Mouse (Mus musculus) embryonic fibroblast, embryonic 13.5 days (primary cell): ENCODE results near the gene Calm3. TPM values are rescaled to one million over a fixed set of nuclear protein-coding genes. Genes with fewer than 3 reads are reported as not detected.

Source experiments
- H3K27ac ChIP-seq: 2 replicates; pipeline ENCODE4 v1.5.1; 2012; ENCODE audit warnings: low read length, control low read depth, inconsistent platforms; ENCODE audit not compliant: insufficient read depth
- H3K4me1 ChIP-seq: 2 replicates; pipeline ENCODE4 v1.6.1; 2011; ENCODE audit warnings: low read length; ENCODE audit not compliant: control insufficient read depth, insufficient read depth
- H3K4me3 ChIP-seq: 2 replicates; pipeline ENCODE4 v1.5.1; 2011; ENCODE audit warnings: mild to moderate bottlenecking, control low read depth, low read length; ENCODE audit not compliant: insufficient read depth
- CTCF ChIP-seq: IDR thresholded peaks from 2 replicates; pipeline ENCODE4 v1.5.1; 2011; ENCODE audit warnings: mild to moderate bottlenecking, control low read depth, low read length, moderate library complexity, borderline replicate concordance; ENCODE audit not compliant: insufficient read depth
- POLR2A ChIP-seq: IDR thresholded peaks from 2 replicates; pipeline ENCODE4 v1.6.1; 2011; ENCODE audit warnings: low read depth, mild to moderate bottlenecking, control low read depth, low read length, moderate library complexity
- polyA plus RNA-seq: library from polyadenylated mRNA; stranded (reverse); fragments of >200 nt; gene quantifications from 2 replicates; pipeline ENCODE4 v1.2.4, GENCODE M21; 2011; ENCODE audit warnings: low read depth; ENCODE audit not compliant: missing spikeins, insufficient read length

Calm3 gene
- polyA plus RNA-seq, 1 experiment, result 588 TPM

DNA sequence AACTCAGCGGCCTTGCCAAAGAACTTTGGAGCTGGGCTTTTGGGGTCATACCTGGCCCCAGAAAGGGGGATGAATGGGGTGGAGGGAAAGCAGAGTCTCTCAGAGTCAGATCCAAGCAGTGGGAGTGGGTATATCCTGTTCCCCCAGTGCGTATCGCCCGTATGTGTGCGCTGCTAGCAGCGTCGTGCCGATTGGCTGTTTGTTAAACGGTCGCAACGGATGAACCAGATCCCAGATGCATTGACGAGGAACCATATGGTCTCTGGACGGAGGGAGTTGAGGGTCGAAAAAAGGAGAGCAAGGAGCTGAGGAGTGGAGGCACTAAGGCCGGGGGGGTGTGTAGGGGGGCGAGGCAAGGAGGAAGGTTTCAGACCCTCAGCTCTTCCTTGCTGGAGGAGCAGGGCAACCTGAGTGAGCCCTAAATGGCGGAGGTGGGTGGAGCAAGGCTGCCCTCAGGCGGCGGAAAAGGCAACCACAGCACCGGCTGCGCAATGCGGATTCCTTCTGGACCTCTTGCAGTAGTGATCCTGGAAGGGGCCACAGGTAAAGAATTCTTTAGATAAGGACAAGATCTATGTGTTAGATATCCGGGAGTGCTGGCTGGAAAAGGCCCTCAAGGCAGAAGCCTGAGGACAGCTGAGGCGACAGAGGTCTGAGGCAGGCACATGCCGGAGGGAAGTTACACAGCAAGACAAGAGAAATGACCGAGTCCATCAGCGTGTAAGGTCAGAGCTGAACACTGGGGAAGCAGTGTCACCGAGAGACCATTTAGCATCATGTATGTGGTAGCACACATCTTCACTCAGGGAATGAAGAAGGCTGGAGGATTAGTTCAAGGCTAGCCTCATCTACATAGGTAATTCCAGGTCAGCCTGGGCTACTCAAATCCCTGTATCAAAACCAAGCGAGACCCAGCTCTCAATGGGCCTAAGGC is 26.3 kb upstream of the Calm3 start:
- peak overlapping the region; percentile 11; the same call in 1 of the 2 replicates for H3K4me3 ChIP-seq
- H3K4me1 ChIP-seq, result no peaks in the 10 kb centered on the region; the same call in 1 of the 2 replicates
- TF ChIP-seq CTCF (peak; percentile 96), POLR2A (no peak)
- H3K27ac ChIP-seq, result no peak overlapping the region

DNA sequence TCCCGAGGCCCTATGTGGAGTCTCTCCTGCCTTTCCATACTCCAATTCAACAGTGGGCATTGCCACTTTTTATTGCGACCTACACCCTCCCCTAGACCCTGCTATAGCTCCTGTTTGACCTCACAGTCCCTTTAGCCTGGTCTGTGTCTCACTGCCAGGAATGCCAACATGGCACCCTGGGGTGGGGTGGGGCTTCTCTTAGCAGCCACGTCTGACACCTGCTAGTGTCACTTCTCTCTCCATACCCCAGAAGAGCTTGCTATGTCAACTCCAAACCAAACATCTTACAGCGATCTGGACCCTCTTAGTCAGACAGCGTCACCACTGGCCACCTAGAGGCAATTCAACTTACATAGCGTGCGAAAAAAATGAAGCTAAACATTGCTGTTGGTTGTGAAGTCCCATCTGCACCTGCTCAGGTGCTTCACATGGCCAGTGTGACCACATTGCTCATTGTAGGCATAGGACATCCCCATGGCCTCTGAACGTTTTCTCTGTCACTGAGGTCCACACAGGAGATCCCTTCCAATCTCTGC is 25.1 kb upstream of the Calm3 start:
- Histone ChIP-seq H3K27ac (no peak overlapping the region), H3K4me1 (no peaks in the 10 kb centered on the region; the same call in 1 of the 2 replicates), H3K4me3 (no peak overlapping the region)
- TF ChIP-seq POLR2A, result no peak
- TF ChIP-seq CTCF, result no peak

DNA sequence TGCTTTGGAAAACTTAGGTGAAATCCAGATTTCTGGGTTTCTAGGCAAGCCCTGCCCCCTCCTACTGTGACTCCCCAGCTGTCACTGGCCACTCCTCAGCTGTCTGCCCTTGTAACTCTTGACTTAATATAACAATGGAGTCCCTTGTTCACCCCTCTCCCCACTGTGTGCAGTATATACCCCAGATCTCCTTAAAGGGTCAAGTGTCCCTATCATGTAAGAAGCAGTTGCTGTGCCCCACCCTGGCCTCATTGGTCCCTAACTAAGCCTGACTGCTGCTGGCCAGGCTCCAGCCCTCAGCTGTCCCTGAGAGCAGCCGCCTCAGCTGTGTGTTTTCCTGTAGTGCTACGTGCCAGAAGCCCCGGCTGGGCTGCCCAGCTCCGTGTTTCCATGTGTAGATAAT is 24.0 kb upstream of the Calm3 start:
- Histone ChIP-seq H3K4me1 (no peaks in the 10 kb centered on the region; the same call in 1 of the 2 replicates), H3K4me3 (no peak overlapping the region), H3K27ac (no peak overlapping the region)
- TF ChIP-seq POLR2A (no peak), CTCF (no peak)

DNA sequence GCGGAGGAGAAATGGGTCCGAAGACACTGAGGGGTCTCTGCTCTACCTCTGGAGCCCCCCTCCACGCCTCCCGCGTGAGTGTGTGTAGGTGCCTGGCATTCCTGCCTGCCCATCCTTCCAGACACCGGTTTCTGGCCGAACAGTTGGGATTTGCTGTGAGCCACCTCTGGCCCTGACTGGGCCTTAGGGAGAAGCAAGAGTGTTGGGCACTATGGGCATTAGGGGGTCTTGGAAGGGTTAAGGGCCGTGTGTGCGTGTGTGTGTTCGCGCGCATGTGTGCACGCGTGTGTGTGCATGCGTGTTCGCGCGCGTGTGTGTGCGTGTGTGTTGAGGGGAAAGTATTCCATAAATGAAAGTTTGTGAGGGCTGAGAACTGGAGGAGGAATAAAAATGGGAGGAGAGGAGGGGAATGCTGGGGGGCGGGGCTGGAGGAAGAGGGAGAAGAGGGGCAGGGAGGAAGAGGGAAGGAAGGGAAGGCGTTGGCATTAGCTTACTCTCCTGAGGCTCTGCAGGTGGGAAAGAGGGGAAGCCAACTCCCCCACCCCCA is 23.5 kb upstream of the Calm3 start:
- Histone ChIP-seq H3K4me1 (no peaks in the 10 kb centered on the region; the same call in 1 of the 2 replicates), H3K27ac (no peak overlapping the region), H3K4me3 (no peak overlapping the region)
- TF ChIP-seq POLR2A (no peak), CTCF (no peak)

DNA sequence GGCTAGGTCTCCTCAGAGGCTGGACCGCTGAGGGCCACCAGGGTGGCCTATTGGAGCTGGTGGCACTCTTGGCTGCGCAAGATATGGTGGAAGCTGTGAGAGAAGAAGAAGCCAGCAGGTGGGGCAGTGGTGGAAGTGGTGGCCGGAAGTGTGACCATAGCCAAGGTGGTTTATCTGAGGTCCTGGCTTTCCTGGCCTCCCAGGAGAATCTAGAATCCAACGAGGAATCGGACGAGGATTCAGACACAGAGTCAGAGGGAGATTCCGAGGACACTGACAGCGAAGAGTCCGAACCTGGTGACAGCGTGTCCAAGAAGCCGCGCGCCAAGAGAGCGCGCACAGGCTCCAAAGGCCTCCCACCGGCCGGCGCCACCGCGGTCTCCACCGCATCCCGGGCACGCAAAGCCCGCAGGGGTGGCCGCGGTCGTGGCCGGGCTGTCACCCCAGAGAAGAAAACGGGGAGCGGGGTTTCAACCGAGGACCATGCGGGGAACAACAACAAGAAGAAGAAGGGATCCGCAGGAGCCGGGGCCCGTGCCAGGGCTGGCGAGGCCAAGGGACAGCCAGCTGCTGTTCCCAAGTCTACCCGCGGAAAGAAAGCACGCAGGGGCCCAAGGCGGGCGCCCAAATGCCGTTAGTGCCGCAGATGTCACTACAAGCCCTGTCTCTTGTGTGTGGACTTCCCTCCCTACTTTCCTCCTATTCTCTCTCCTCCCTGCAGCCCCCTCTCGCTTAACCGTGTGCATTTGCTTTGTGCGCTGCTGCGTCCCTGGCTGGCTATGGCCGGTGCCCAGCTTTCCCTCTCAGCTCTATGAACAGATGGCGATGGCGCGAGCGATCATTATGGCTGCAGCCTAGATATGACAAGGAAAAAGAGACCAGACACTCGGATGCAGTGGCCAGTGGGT is 22.8 kb upstream of the Calm3 start:
- H3K4me3 ChIP-seq, result no peak overlapping the region
- TF ChIP-seq POLR2A (no peak), CTCF (no peak)
- no peaks in the 10 kb centered on the region; the same call in 1 of the 2 replicates for H3K4me1 ChIP-seq
- H3K27ac ChIP-seq, result no peak overlapping the region

DNA sequence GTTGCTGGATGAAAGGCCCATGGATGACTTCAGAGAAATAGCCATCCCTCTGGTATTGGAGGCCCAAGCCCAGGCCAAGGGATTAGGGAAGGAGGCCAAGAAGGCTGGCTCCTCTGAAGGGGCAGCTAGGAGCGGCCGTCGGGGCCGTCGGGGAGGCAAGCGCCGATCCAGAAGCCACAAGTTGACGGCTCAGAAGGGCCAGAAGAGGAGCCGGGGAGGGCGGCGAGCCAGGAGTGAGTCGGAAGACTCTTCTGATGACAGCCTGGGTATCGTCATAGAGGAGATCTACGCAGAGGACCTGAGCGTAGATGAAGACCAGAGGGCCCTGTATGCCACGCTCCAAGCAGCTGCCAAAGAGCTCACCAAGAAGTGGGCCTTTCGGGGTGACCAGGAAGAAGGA is 21.5 kb upstream of the Calm3 start:
- Histone ChIP-seq H3K4me3 (no peak overlapping the region), H3K27ac (no peak overlapping the region), H3K4me1 (peaks cover 6% of the 10 kb centered on the region)
- no peak for TF ChIP-seq CTCF
- TF ChIP-seq POLR2A, result no peak

DNA sequence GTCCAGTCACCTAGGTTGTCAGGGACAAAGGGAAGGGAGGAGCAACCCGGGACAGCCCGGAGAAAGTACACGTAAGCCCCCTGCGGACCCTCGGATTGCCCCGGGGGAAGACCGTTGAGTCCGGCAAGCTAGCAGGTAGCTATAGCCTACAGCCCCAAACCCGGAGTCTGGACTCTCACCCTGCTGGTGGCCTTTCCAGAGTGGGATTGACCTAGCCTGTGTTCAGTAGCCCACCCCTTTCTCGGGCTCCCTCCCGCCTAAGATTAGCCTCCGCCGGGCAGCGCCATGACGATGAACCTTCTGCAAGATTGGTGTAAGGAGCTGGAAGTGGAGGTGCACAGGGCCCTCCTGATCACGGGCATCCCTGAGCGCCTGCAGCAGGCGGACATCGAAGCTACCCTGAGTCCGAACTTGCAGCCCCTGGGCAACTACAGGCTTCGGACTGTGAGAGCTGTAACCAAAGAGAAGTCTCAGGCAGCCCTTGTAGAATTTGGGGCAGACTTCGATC is 20.9 kb upstream of the Calm3 start:
- H3K4me1 ChIP-seq, result peaks cover 11% of the 10 kb centered on the region
- TF ChIP-seq POLR2A (no peak), CTCF (no peak)
- H3K4me3 ChIP-seq, result peak overlapping the region; percentile 36
- H3K27ac ChIP-seq, result no peak overlapping the region

DNA sequence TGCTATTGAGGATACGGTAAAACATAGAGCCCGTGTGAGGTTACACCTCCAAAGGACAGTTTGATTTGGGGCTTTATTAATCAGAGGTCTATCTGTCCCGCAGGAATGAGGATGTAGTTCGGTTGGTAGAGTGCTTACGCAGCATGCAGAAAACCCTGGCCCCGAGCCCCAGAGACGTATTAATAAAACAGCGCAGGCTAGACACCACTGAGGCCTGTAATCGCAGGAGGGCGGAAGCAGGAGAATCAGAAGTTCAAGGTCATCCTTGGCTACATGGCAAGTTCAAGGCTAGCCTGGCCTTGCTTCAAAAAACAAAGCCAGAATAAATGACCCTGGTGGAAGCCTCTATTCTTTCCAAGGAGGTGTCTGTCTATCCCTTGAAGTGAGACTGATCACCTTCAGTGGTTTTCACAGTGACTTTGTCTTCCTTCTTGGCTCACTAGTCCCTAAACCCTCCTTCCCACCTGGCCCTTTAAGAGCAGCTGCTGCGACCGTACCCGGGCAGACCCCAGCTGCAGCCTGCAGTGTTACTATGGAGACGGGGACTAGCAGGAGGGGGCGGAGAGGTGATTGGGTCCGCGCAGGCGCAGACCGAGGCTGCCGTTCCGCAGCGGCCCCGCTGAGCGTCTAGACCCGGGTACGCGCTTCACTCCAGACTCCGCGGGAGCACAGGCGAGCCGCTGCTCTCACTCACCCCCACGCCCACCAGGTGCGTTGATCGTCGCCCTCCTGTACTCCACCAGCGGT is 20.3 kb upstream of the Calm3 start, which contains the start of gene Pnmal2:
Gene Pnmal2, plus strand, starts transcription at position 622 of the 747 bp plus-strand sequence.
- Histone ChIP-seq H3K4me3 (peak within 1 kb of the TSS; percentile 36), H3K27ac (no peak within 1 kb of the TSS), H3K4me1 (peaks cover 12% of the 10 kb centered on the region)
- TF ChIP-seq CTCF (no peak), POLR2A (peak; percentile 58; the same call in 1 of the 2 replicates)

DNA sequence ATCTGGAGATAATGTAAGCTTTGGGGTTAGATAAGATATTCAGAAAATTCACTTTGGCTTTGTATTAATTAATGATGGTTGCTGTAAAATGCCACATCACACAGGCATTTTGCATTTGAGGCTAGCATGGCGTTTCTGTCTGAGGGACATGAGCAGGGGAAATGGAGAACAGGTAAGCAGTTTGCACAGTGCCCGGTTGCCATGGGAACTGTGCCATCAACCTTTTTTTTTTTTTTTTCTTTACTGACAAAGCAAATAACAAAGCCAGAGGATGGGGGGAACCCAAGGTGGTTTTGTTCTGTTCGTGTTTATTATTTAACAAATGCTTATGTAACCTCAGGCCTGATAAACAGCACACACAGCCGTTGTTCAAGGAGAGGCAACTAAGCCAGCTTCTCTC is 18.9 kb upstream of the Calm3 start:
- Histone ChIP-seq H3K4me3 (no peak overlapping the region), H3K4me1 (peaks cover 12% of the 10 kb centered on the region), H3K27ac (no peak overlapping the region)
- TF ChIP-seq CTCF (no peak), POLR2A (no peak)
